Mouse (Mus musculus) heart, adult 11 months (tissue): ENCODE measurements at regions not wholly inside any gene's neighbourhood (a gene's known extent, or its start where the extent isn't known, plus 50 kb on each side); places are given as distances from the start of the nearest gene placed in this dataset.
A peak's percentile ranks its signal among the peaks of the same experiment; 100 is the strongest.

ENCODE experiments used
- DNase-seq: peaks from one replicate; pipeline ENCODE4 v3.0.0; 2022

GRCm38 (mm10) chr1:35978766-35979165 lies 89.4 kb upstream of the Hs6st1 start:
- DNase-seq, result no peak

- no peak for DNase-seq
Measured at GRCm38 (mm10) chr1:35981226-35981625, 87.0 kb upstream of the Hs6st1 start.

DNA sequence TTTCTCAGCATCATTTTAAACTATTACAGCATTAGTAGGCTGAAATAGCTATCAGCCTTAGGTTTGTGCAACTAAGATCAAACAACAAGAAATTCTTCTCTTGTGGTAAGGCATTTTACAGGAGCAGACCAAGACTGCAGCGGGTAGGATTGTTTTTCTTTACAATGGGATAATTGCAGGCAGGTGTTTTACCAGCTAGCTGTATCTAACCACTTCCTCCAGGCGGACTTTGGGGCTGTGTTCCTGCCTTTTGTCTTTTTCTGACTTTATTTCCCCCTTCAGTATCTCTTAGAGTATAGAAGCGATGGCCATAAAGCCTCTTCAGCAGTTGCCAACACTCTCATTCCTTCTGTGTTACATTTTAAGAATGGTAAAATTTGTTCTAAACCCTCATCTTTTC lies 84.8 kb upstream of the Hs6st1 start:
- no peak for DNase-seq

- no peak for DNase-seq
Measured at GRCm38 (mm10) chr1:35985318-35985717, 82.9 kb upstream of the Hs6st1 start.

DNA sequence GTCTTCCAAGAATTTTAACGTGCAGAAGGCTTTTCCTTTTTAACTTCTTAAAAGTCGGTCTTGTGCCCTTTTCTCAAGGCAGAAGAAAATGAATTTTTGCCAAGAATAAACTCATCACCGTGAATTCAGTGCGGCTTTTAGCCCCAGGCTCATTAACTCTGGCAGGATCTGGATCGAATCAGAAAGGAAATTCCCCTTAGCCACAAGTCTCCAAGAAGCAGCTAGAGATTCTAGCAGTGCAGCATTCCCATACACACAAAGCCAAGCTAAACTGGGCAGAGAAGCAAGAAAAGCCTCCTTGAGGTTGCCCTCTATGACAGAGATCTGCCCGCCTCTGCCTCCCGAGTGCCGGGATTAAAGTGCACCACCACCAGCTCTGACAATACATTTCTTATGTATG lies 81.5 kb upstream of the Hs6st1 start:
- no peak for DNase-seq

DNA sequence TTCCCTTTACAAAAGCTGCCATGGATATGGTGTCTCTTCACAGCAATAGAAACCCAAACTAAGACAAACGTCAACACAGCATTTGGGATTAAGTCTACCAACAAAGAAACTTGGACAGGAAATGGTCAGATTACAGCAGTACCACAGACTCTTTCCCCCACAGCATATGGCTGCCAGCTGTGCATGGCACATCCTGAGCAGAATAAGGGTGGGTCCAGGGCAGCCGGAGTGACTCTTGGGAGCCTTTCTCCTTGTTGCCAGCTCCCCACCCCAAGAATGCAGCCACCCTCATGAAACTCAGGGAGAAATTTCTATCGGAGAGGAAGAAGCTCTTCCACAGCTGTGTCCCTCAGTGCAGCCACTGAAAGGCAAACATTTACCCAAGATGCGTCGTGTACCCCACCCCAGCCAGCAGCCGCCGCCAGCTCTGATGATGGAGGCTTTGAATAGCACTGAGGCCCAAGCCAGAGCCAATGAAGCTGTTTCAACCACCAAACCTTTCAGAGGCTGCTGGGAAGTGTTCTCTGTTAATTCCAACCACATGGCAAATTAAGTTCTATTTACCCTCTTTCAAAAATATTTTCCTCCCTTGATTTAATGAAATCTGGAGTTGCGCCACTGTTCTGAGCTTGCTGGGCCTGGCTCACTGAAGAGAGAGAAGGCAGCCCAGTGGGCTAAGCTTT lies 75.8 kb upstream of the Hs6st1 start:
- no peak for DNase-seq

- no peak for DNase-seq
Measured at GRCm38 (mm10) chr1:35992937-35993336, 75.3 kb upstream of the Hs6st1 start.

DNA sequence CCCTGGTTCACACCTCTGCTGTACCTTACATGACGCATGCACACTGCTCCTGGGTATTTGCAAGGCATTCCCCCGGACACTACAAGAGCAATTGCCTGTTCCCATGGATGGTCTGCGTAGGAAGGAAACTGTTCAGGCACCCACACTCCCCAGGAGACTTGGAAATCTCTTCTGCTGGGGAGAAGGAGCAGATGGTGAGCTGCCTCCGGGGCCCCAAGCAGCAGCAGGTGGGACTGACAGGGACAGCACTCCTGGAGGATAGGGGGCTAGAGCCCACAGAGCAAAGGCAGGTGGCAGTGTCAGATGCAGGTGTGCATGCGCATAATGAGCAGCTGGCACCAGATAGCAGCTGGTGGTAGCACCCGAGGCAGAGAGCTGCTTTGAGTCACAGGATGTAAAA lies 72.5 kb upstream of the Hs6st1 start:
- DNase-seq, result no peak

DNA sequence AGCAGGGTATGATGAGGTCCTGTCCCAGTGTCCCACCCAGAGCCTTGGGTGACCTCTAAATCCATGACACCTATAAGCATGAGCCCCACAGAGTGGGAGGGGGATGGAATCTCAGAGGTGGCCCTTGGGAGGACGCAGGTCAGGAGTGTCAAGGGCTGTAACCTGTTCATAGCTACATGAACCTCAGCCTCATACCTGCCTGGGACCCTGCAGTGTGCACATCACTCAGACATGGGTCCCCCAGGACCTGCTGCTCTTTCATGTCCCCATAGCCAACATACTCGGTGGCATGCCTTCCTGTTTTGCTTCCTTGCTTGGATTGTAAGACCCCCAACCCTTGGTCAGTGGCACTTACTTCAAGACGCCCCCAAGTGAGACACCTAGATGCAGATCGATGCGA lies 66.9 kb upstream of the Hs6st1 start:
- DNase-seq, result no peak

- DNase-seq, result no peak
Measured at GRCm38 (mm10) chr1:36001821-36002220, 66.4 kb upstream of the Hs6st1 start.

- DNase-seq, result no peak
Measured at GRCm38 (mm10) chr1:36003592-36003991, 64.6 kb upstream of the Hs6st1 start.

GRCm38 (mm10) chr1:36008598-36008997 lies 59.6 kb upstream of the Hs6st1 start:
- DNase-seq, result no peak

DNA sequence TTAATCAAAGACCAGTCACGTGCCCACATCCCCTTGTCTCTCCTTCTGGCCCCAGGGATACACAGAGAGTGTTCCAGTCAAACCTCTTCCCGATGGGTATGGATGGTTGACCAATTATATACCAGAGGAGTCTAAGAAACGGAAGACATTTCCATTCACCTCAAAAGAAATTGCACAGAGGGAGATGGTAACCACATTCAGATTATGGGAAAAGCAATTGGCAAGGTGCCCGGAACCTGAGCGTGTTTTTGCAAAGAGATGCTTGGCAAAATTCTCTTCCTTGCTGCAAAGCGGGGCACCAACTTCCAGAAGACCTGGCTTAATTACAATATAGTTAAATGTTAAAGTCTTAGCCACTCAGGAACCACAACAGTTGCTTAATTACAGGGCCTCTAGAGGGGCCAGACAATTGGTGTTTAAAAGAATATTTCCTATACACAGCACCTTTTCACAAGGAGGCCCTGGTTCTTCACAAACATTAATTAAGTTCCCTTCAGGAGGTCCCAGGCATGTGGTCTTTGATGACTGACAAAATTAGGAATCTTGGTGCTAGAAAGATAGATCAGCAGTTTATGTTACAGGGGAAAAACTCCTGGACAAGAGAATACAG lies 59.1 kb upstream of the Hs6st1 start:
- DNase-seq, result no peak

GRCm38 (mm10) chr1:36010151-36010550 lies 58.0 kb upstream of the Hs6st1 start:
- DNase-seq, result no peak

DNA sequence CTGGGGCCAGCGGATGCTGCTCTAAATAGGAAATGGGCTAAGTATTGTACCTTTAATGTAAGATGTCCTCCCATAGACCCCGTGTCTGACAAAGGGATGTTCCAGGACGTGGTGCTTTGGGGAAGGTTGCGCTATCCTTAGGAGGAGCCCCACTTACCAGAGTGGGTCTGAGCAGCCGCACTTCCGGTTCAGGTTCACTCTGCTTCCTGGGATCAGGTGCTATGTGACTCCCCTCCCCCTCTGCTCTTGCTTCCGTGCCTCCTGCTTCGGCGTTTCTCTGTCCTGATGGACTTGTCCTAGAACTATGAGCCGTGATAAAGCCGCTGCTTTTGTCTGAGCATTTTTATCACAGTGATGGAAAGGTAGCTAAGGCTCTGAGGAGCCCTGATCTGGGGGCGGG lies 57.4 kb upstream of the Hs6st1 start:
- DNase-seq, result peak; percentile 4

- DNase-seq, result peak; percentile 77
Measured at GRCm38 (mm10) chr1:36012081-36012765, 56.0 kb upstream of the Hs6st1 start.

DNA sequence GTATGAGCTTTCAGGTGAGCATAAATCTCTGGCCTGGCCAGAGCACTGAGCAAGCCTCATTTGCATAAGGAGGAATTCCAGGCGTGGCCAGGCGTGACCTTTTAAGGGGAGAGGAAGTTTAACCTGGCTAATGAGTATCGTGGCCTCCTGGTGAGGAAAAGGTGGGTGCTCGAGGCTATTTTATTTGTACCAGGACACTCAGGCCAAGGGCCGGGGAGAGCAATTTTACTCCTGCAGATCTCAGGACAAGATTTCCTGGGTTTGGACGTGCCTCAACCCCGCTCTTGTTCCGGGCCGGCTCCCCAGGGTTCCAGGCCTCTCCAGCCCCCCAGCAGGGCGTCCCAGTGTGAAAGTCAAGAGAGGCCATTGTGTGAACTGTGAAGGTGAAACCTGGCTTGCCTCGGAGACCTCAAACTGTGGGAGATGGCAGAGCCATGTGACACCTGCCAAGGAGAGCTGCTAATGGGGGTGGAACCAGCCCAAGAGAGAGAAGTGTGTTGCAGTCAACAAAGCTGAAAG lies 54.3 kb upstream of the Hs6st1 start:
- peak; percentile 56 for DNase-seq

- DNase-seq, result peak; percentile 50
Measured at GRCm38 (mm10) chr1:36014372-36014771, 53.8 kb upstream of the Hs6st1 start.

GRCm38 (mm10) chr1:36015210-36015609 lies 53.0 kb upstream of the Hs6st1 start:
- DNase-seq, result no peak

DNA sequence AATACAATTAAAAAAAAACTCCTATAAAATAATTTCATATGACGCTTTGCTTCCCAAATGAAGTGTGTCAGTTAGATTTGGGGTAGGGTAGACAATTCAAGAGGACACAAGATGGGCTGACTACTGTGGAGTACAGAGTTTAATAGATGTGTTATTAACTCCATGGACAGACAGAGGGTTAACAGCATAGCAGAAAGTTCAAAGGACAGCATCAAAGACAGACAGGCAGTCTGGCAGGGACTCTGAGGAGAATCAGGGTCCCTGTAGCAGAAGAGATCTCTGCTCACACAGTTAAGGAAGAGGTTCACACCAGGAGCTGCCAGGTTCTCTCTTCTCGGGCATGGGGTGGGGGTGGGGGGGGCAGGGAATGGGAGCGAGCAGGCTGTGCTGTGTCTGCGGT lies 51.6 kb upstream of the Hs6st1 start:
- peak; percentile 23 for DNase-seq

DNA sequence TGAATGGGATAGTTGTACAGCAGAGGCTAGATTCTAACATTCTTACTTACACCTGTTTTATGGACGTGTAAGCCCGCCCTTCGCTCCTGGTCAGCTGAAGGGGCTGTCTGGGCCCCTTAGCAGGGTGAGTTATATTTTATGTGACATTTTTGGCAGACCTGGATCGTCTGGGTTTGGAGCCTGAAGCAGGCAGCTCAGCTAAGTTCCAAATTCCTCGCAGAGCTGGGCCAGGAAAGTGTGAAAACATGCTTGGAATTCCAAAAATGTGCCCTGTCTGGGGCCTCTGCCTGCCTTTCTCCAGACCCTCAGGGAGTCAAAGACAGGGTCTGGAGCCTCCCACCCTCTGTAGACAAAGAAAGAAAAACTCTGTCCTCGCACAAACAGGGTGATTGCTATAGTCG lies 51.1 kb upstream of the Hs6st1 start:
- DNase-seq, result peak; percentile 83

DNA sequence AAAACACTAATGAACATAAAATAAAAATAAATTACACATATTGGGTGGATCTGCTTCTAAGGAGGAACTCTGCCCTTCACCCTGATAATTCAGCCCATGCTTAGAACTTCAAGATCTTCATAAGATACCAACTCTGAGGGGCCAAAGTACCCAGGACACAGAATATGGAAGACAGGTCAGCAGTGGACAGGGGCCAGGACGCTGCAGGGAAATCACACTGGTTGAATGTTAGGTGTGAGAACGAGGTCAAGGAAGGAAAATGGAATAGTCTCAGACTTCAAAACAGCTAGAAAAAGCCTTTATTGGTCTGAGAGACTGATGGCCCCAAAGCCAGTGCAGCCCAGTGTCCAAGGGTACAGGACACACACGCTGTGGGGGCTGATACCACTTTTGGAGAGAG lies 50.5 kb upstream of the Hs6st1 start:
- DNase-seq, result peak; percentile 80
